Mouse (Mus musculus) C2C12 (cell line): ENCODE data around the gene Dcx.

Experiments
- CTCF ChIP-seq: IDR thresholded peaks from one replicate; pipeline ENCODE4 v1.5.1; 2011; ENCODE audit not compliant: control insufficient read depth, insufficient read depth, insufficient read length
- MYOD1 ChIP-seq: IDR thresholded peaks from one replicate; pipeline ENCODE4 v1.6.1; 2011; ENCODE audit warnings: low read depth; ENCODE audit not compliant: control insufficient read depth, insufficient read length

DNA sequence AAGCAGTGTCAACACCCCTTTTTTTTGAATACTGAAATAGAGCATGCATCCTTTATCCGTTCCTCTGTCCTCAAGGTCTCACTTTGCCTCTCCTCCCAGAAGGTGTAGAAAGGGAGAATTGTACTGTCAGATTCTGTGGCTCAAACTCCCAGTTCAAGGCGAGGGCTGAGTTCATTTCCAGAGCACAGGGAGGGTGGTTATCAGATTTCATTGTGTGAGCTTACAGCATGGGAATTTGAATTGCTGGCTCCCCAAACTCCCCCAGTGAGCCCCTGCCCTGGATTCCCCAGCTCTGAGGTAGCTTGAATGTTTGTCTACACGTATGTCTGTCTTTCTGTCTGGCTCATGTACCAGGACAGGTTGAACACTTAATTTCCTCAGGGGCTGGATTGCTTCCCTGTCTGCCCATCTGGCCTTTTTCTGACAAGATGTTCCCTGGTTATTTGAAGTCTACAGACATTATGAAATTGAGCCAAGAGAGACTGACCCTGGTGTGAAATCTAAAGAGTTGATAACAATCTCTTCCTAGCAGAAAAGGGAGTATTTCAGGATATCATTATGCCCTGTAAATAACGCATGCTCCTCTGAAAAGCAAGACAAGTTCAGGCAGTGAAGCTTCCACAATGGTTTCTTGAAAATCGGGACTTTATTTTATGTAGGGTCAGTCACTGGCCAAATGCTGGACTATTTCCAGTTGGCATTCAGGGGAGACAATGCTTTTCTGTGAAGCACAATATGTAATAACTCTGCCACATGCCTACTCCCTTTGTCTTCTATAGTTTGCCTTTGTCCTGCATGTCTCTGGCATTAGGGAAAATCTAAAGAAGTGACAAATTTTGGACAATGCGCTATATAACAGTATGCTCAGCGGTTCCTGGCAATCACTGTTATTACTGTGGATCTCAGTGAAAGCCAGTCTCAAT lies 35.5 kb downstream of the Dcx start:
- TF ChIP-seq CTCF (no peak), MYOD1 (no peak)
